Mouse (Mus musculus): ENCODE results near the gene Cwh43. TPM values are rescaled to one million over a fixed set of nuclear protein-coding genes. Genes with fewer than 3 reads are reported as not detected.

Gene Cwh43
- polyA plus RNA-seq, 1 experiment from 2014 or later = 1.4 TPM

- no peak for ATAC-seq (ENCODE audit: low FRiP score, low TSS enrichment)
- Histone ChIP-seq H3K4me2 (replicated peaks; ENCODE audit: low read depth, low read length) (no peak overlapping the region), H3K27ac (ENCODE audit: low read length) (no peak overlapping the region), H3K27me3 (ENCODE audit: insufficient read depth, low read length) (peaks cover 9% of the 10 kb centered on the region), H3K4me3 (ENCODE audit: low read length) (no peak overlapping the region), H3K9ac (replicated peaks; ENCODE audit: low read length) (no peak overlapping the region), H3K4me1 (ENCODE audit: insufficient read depth, low read length) (peaks cover 6% of the 10 kb centered on the region; the same call in 1 of the 2 replicates), H3K9me3 (ENCODE audit: low read length) (no peaks in the 10 kb centered on the region), H3K36me3 (ENCODE audit: insufficient read depth, low read length) (no peaks in the 10 kb centered on the region)
- 28% methylated on average over 3 of the region's 3 CpGs for WGBS
These were observed 22.9 kb upstream of the Cwh43 start for GRCm38 (mm10) chr5:73382737-73383646.

- H3K4me1 ChIP-seq (ENCODE audit: insufficient read depth, low read length) = peaks cover 6% of the 10 kb centered on the region; the same call in 1 of the 2 replicates
- WGBS = 28% methylated on average over 4 of the region's 4 CpGs
- no peaks in the 10 kb centered on the region for H3K36me3 ChIP-seq (ENCODE audit: insufficient read depth, low read length)
- ATAC-seq (ENCODE audit: low FRiP score, low TSS enrichment) = no peak
- H3K4me3 ChIP-seq (ENCODE audit: low read length) = no peak overlapping the region
- H3K9me3 ChIP-seq (ENCODE audit: low read length) = no peaks in the 10 kb centered on the region
- peaks cover 9% of the 10 kb centered on the region for H3K27me3 ChIP-seq (ENCODE audit: insufficient read depth, low read length)
- H3K9ac ChIP-seq (replicated peaks; ENCODE audit: low read length) = no peak overlapping the region
- H3K27ac ChIP-seq (ENCODE audit: low read length) = no peak overlapping the region
- no peak overlapping the region for H3K4me2 ChIP-seq (replicated peaks; ENCODE audit: low read depth, low read length)
These were observed 22.3 kb upstream of the Cwh43 start for GRCm38 (mm10) chr5:73383647-73383970.

- Histone ChIP-seq H3K27ac (ENCODE audit: low read length) (no peak overlapping the region), H3K36me3 (ENCODE audit: insufficient read depth, low read length) (no peaks in the 10 kb centered on the region), H3K4me1 (ENCODE audit: insufficient read depth, low read length) (no peaks in the 10 kb centered on the region), H3K4me2 (replicated peaks; ENCODE audit: low read depth, low read length) (no peak overlapping the region), H3K27me3 (ENCODE audit: insufficient read depth, low read length) (no peaks in the 10 kb centered on the region), H3K9me3 (ENCODE audit: low read length) (no peaks in the 10 kb centered on the region; the same call in 1 of the 2 replicates), H3K9ac (replicated peaks; ENCODE audit: low read length) (no peak overlapping the region), H3K4me3 (ENCODE audit: low read length) (no peak overlapping the region)
- WGBS = 84% methylated on average over 9 of the region's 9 CpGs
- no peak for ATAC-seq (ENCODE audit: low FRiP score, low TSS enrichment)
These were observed 12.8 kb upstream of the Cwh43 start for GRCm38 (mm10) chr5:73393041-73393440.

- 43% methylated on average over 7 of the region's 7 CpGs for WGBS
- Histone ChIP-seq H3K4me1 (ENCODE audit: insufficient read depth, low read length) (0 out of 2 replicates have a peak, but pooled peaks cover 5% of the 10 kb centered on the region), H3K27ac (ENCODE audit: low read length) (no peak overlapping the region), H3K27me3 (ENCODE audit: insufficient read depth, low read length) (peaks cover 12% of the 10 kb centered on the region), H3K4me3 (ENCODE audit: low read length) (no peak overlapping the region), H3K36me3 (ENCODE audit: insufficient read depth, low read length) (no peaks in the 10 kb centered on the region), H3K4me2 (replicated peaks; ENCODE audit: low read depth, low read length) (no peak overlapping the region), H3K9me3 (ENCODE audit: low read length) (no peaks in the 10 kb centered on the region), H3K9ac (replicated peaks; ENCODE audit: low read length) (no peak overlapping the region)
- no peak for ATAC-seq (ENCODE audit: low FRiP score, low TSS enrichment)
These were observed 5.9 kb upstream of the Cwh43 start for GRCm38 (mm10) chr5:73399768-73400526.

GRCm38 (mm10) chr5:73401341-73401740 is 4.5 kb upstream of the Cwh43 start:
- peaks cover 11% of the 10 kb centered on the region for H3K4me1 ChIP-seq (ENCODE audit: insufficient read depth, low read length)
- no peaks in the 10 kb centered on the region for H3K9me3 ChIP-seq (ENCODE audit: low read length)
- H3K9ac ChIP-seq (replicated peaks; ENCODE audit: low read length) = no peak overlapping the region
- no peak overlapping the region for H3K27ac ChIP-seq (ENCODE audit: low read length)
- ATAC-seq (ENCODE audit: low FRiP score, low TSS enrichment) = no peak
- WGBS = 72% methylated on average over 5 of the region's 5 CpGs
- peaks cover 24% of the 10 kb centered on the region for H3K27me3 ChIP-seq (ENCODE audit: insufficient read depth, low read length)
- H3K36me3 ChIP-seq (ENCODE audit: insufficient read depth, low read length) = no peaks in the 10 kb centered on the region
- no peak overlapping the region for H3K4me2 ChIP-seq (replicated peaks; ENCODE audit: low read depth, low read length)
- H3K4me3 ChIP-seq (ENCODE audit: low read length) = no peak overlapping the region

GRCm38 (mm10) chr5:73402911-73403310 is 3.0 kb upstream of the Cwh43 start:
- Histone ChIP-seq H3K27me3 (ENCODE audit: insufficient read depth, low read length) (peaks cover 37% of the 10 kb centered on the region), H3K9ac (replicated peaks; ENCODE audit: low read length) (no peak overlapping the region), H3K36me3 (ENCODE audit: insufficient read depth, low read length) (no peaks in the 10 kb centered on the region), H3K4me2 (replicated peaks; ENCODE audit: low read depth, low read length) (no peak overlapping the region), H3K4me1 (ENCODE audit: insufficient read depth, low read length) (peaks cover 14% of the 10 kb centered on the region), H3K4me3 (ENCODE audit: low read length) (no peak overlapping the region), H3K27ac (ENCODE audit: low read length) (no peak overlapping the region), H3K9me3 (ENCODE audit: low read length) (no peaks in the 10 kb centered on the region)
- no peak for ATAC-seq (ENCODE audit: low FRiP score, low TSS enrichment)
- WGBS = 92% methylated on average over 4 of the region's 4 CpGs

- ATAC-seq (ENCODE audit: low FRiP score, low TSS enrichment) = no peak
- 88% methylated on average over 14 of the region's 14 CpGs for WGBS
- peaks cover 37% of the 10 kb centered on the region for H3K27me3 ChIP-seq (ENCODE audit: insufficient read depth, low read length)
These were observed 2.4 kb upstream of the Cwh43 start for GRCm38 (mm10) chr5:73403311-73404068.

GRCm38 (mm10) chr5:73404790-73405189 is 1.1 kb upstream of the Cwh43 start:
- Histone ChIP-seq H3K27me3 (ENCODE audit: insufficient read depth, low read length) (peaks cover 42% of the 10 kb centered on the region), H3K27ac (ENCODE audit: low read length) (no peak overlapping the region), H3K9ac (replicated peaks; ENCODE audit: low read length) (no peak overlapping the region), H3K4me2 (replicated peaks; ENCODE audit: low read depth, low read length) (no peak overlapping the region), H3K4me1 (ENCODE audit: insufficient read depth, low read length) (peaks cover 14% of the 10 kb centered on the region), H3K36me3 (ENCODE audit: insufficient read depth, low read length) (no peaks in the 10 kb centered on the region), H3K4me3 (ENCODE audit: low read length) (no peak overlapping the region), H3K9me3 (ENCODE audit: low read length) (no peaks in the 10 kb centered on the region)
- ATAC-seq (ENCODE audit: low FRiP score, low TSS enrichment) = no peak
- WGBS = 82% methylated on average over 6 of the region's 6 CpGs

More at GRCm38 (mm10) chr5:73403311-73404068, 2.4 kb upstream of the Cwh43 start:
- H3K36me3 ChIP-seq (ENCODE audit: insufficient read depth, low read length) = no peaks in the 10 kb centered on the region
- H3K4me3 ChIP-seq (ENCODE audit: low read length) = no peak overlapping the region
- H3K4me1 ChIP-seq (ENCODE audit: insufficient read depth, low read length) = peaks cover 14% of the 10 kb centered on the region
- H3K9ac ChIP-seq (replicated peaks; ENCODE audit: low read length) = no peak overlapping the region
- no peak overlapping the region for H3K27ac ChIP-seq (ENCODE audit: low read length)
- no peak overlapping the region for H3K4me2 ChIP-seq (replicated peaks; ENCODE audit: low read depth, low read length)
- no peaks in the 10 kb centered on the region for H3K9me3 ChIP-seq (ENCODE audit: low read length)

GRCm38 (mm10) chr5:73406861-73407260 is 986 bp downstream of the Cwh43 start:
- no peaks in the 10 kb centered on the region for H3K36me3 ChIP-seq (ENCODE audit: insufficient read depth, low read length)
- H3K27ac ChIP-seq (ENCODE audit: low read length) = no peak overlapping the region
- no peak for ATAC-seq (ENCODE audit: low FRiP score, low TSS enrichment)
- H3K4me1 ChIP-seq (ENCODE audit: insufficient read depth, low read length) = peaks cover 9% of the 10 kb centered on the region
- H3K27me3 ChIP-seq (ENCODE audit: insufficient read depth, low read length) = peaks cover 42% of the 10 kb centered on the region
- 21% methylated on average over 6 of the region's 6 CpGs for WGBS
- no peaks in the 10 kb centered on the region for H3K9me3 ChIP-seq (ENCODE audit: low read length)
- no peak overlapping the region for H3K4me3 ChIP-seq (ENCODE audit: low read length)
- no peak overlapping the region for H3K4me2 ChIP-seq (replicated peaks; ENCODE audit: low read depth, low read length)
- H3K9ac ChIP-seq (replicated peaks; ENCODE audit: low read length) = no peak overlapping the region
